Mouse (Mus musculus) heart, postnatal 14 days (tissue): ENCODE measurements around the gene Olfr553. TPM values are rescaled to one million over a fixed set of nuclear protein-coding genes. Genes with fewer than 3 reads are reported as not detected.

Experiments used
- total RNA-seq, 2 experiments: library from RNA; stranded (reverse); gene quantifications; 2 replicates each; pipeline ENCODE4 v1.2.3; 2021

The Olfr553 gene
- total RNA-seq, 2 experiments from 2014 or later = not detected

Other genes starting within 250 kb of the Olfr553 start
- gene Rrm1, start 176.5 kb downstream of the Olfr553 start, total RNA-seq = 10 to 100 TPM; 14.4 to 19.1 TPM
- not detected for gene Olfr543, start 136.5 kb downstream of the Olfr553 start, total RNA-seq
- gene Olfr544, start 129.9 kb downstream of the Olfr553 start, total RNA-seq = not detected
- not detected for gene Olfr545, start 118.6 kb downstream of the Olfr553 start, total RNA-seq
- gene Olfr547, start 83.5 kb downstream of the Olfr553 start, total RNA-seq = not detected
- not detected for gene Olfr548-ps1, start 77.3 kb downstream of the Olfr553 start, total RNA-seq
- not detected for gene Olfr549, start 68.3 kb downstream of the Olfr553 start, total RNA-seq
- gene Trim21, start 52.7 kb downstream of the Olfr553 start, total RNA-seq = 1 to 10 TPM; 6.1 to 7.7 TPM
- gene Olfr550, start 46.8 kb downstream of the Olfr553 start, total RNA-seq = under 1 TPM; 0.17 to 0.37 TPM
- not detected for gene Olfr551, start 26.3 kb downstream of the Olfr553 start, total RNA-seq
- gene Olfr552, start 20.4 kb downstream of the Olfr553 start, total RNA-seq = under 1 TPM; 0.07 to 0.27 TPM
- not detected for gene Olfr554, start 20.2 kb upstream of the Olfr553 start, total RNA-seq
- gene Olfr555, start 40.6 kb upstream of the Olfr553 start, total RNA-seq = not detected
- gene Olfr556, start 46.7 kb upstream of the Olfr553 start, total RNA-seq = not detected
- 1 to 10 TPM; 7.7 to 8.7 TPM for gene Trim68, start 69.1 kb upstream of the Olfr553 start, total RNA-seq
- gene Olfr557, start 77.7 kb upstream of the Olfr553 start, total RNA-seq = not detected
- 1 to 10 TPM; 4.8 to 5.1 TPM for gene Olfr558, start 84.0 kb upstream of the Olfr553 start, total RNA-seq
- not detected for gene Olfr33, start 100.9 kb upstream of the Olfr553 start, total RNA-seq
- not detected for gene Olfr559, start 109.3 kb upstream of the Olfr553 start, total RNA-seq
- under 1 TPM in 1 of 2 experiments, not detected in 1; 0.32 TPM for gene Olfr560, start 141.1 kb upstream of the Olfr553 start, total RNA-seq
- 1 to 10 TPM; 1.6 to 2.1 TPM for gene Olfr78, start 141.3 kb upstream of the Olfr553 start, total RNA-seq
- gene Olfr561, start 153.0 kb upstream of the Olfr553 start, total RNA-seq = not detected
- gene Olfr564, start 185.3 kb upstream of the Olfr553 start, total RNA-seq = not detected
- not detected for gene Olfr566, start 240.5 kb upstream of the Olfr553 start, total RNA-seq